Mouse (Mus musculus): ENCODE data around the gene Zfp955b. TPM values are rescaled to one million over a fixed set of nuclear protein-coding genes. Genes with fewer than 3 reads are reported as not detected.

The Zfp955b gene
- polyA plus RNA-seq, 1 experiment from 2014 or later = 6.9 TPM

Other genes with a start within 250 kb of the Zfp955b start
- gene 4921501E09Rik, start 221.5 kb upstream of the Zfp955b start, polyA plus RNA-seq (2014; fragmentation: Nextera tagmentation; extraction: Ambion mirVana) = not detected in 2 replicates
- gene Zfp563, start 200.2 kb upstream of the Zfp955b start, polyA plus RNA-seq (2014; fragmentation: Nextera tagmentation; extraction: Ambion mirVana) = 3.9 and 7.2 TPM in 2 replicates
- gene Morc2b, start 149.9 kb upstream of the Zfp955b start, polyA plus RNA-seq (2014; fragmentation: Nextera tagmentation; extraction: Ambion mirVana) = 0.12 TPM in 1 of 2 replicates, not detected in the other
- 0.04 TPM in 1 of 2 replicates, not detected in the other for gene Olfr55, start 121.1 kb upstream of the Zfp955b start, polyA plus RNA-seq (2014; fragmentation: Nextera tagmentation; extraction: Ambion mirVana)
- not detected in 2 replicates for gene Olfr239, start 98.2 kb upstream of the Zfp955b start, polyA plus RNA-seq (2014; fragmentation: Nextera tagmentation; extraction: Ambion mirVana)
- gene Olfr1564, start 67.9 kb upstream of the Zfp955b start, polyA plus RNA-seq (2014; fragmentation: Nextera tagmentation; extraction: Ambion mirVana) = not detected in 2 replicates
- 14.4 and 14.7 TPM in 2 replicates for gene Zfp955a, start 34.4 kb upstream of the Zfp955b start, polyA plus RNA-seq (2014; fragmentation: Nextera tagmentation; extraction: Ambion mirVana)
- gene Olfr63, start 24.9 kb upstream of the Zfp955b start, polyA plus RNA-seq (2014; fragmentation: Nextera tagmentation; extraction: Ambion mirVana) = not detected in 2 replicates
- gene Zfp81, start 69.3 kb downstream of the Zfp955b start, polyA plus RNA-seq (2014; fragmentation: Nextera tagmentation; extraction: Ambion mirVana) = 6.8 and 9.0 TPM in 2 replicates
- 7.3 and 7.8 TPM in 2 replicates for gene Zfp101, start 105.1 kb downstream of the Zfp955b start, polyA plus RNA-seq (2014; fragmentation: Nextera tagmentation; extraction: Ambion mirVana)
- gene Actl9, start 143.4 kb downstream of the Zfp955b start, polyA plus RNA-seq (2014; fragmentation: Nextera tagmentation; extraction: Ambion mirVana) = not detected in 2 replicates
- gene Adamts10, start 234.7 kb downstream of the Zfp955b start, polyA plus RNA-seq (2014; fragmentation: Nextera tagmentation; extraction: Ambion mirVana) = 28.9 and 32.7 TPM in 2 replicates